Mouse (Mus musculus): Measurements from ENCODE around the gene Slc38a4. TPM values are rescaled to one million over a fixed set of nuclear protein-coding genes. Genes with fewer than 3 reads are reported as not detected.

The Slc38a4 gene
- total and polyA plus RNA-seq, 3 experiments, result under 0.01 TPM; not detected in 2

DNA sequence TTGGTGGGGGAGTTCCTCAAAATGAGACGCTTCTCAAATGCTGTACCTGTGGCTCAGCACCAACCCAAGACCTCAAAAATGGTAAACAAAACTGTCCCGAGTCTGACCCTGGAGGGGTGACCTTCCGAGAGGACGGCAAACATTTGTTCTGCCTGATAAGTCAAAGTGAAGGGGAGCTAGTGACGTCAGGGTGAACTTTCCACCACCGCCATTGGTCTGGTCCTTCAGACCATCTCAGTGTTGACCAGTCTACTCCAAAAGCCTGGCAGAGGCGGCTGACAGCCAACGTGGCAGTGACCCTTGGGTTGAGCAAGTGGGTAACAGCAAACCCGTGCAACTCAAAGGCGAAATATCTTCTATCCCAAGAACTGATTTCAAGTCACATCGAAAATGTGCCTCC lies 27.1 kb downstream of the Slc38a4 start:
- Histone ChIP-seq H3K36me3 (replicated peaks) (no peaks in the 10 kb centered on the region), H3K9me3 (replicated peaks) (peaks cover 57% of the 10 kb centered on the region), H3K27me3 (ENCODE audit: insufficient read depth, low read length) (no peaks in the 10 kb centered on the region), H3K4me3 (ENCODE audit: low read depth, low read length) (no peak overlapping the region), H3K4me1 (ENCODE audit: insufficient read depth, low read depth, low read length) (no peaks in the 10 kb centered on the region)
- no peak for TF ChIP-seq CTCF (IDR thresholded peaks at IDR 0.05; ENCODE audit: low read depth, low read length)
- TF ChIP-seq GATA2 (IDR thresholded peaks at IDR 0.05; ENCODE audit: borderline replicate concordance, low read depth, low read length), result no peak
- no peak for TF ChIP-seq POLR2AphosphoS5 (IDR thresholded peaks at IDR 0.05; ENCODE audit: insufficient replicate concordance, low read depth, low read length)
- TF ChIP-seq TAL1 (conservative IDR thresholded peaks at IDR 0.05; ENCODE audit: low read depth, low read length), result no peak
- TF ChIP-seq GATA1 (IDR thresholded peaks at IDR 0.05; ENCODE audit: borderline replicate concordance, low read length), result no peak
- no peak for ATAC-seq (ENCODE audit: extremely low read depth, insufficient number of reproducible peaks, low FRiP score, poor library complexity, severe bottlenecking)
- DNase-seq (ENCODE audit: low spot score), result no peak

- DNase-seq (ENCODE audit: low spot score) (no peak), ATAC-seq (ENCODE audit: extremely low read depth, insufficient number of reproducible peaks, low FRiP score, poor library complexity, severe bottlenecking) (no peak)
- H3K9me3 ChIP-seq (replicated peaks), result peaks cover 57% of the 10 kb centered on the region
- no peaks in the 10 kb centered on the region for H3K27me3 ChIP-seq (ENCODE audit: insufficient read depth, low read length)
- TF ChIP-seq POLR2AphosphoS5 (IDR thresholded peaks at IDR 0.05; ENCODE audit: insufficient replicate concordance, low read depth, low read length), result no peak
- no peak for TF ChIP-seq GATA2 (IDR thresholded peaks at IDR 0.05; ENCODE audit: borderline replicate concordance, low read depth, low read length)
- TF ChIP-seq GATA1 (IDR thresholded peaks at IDR 0.05; ENCODE audit: borderline replicate concordance, low read length), result no peak
- TF ChIP-seq TAL1 (conservative IDR thresholded peaks at IDR 0.05; ENCODE audit: low read depth, low read length), result no peak
- no peak for TF ChIP-seq CTCF (IDR thresholded peaks at IDR 0.05; ENCODE audit: low read depth, low read length)
- H3K4me3 ChIP-seq (ENCODE audit: low read depth, low read length), result no peak overlapping the region
- H3K4me1 ChIP-seq (ENCODE audit: insufficient read depth, low read depth, low read length), result no peaks in the 10 kb centered on the region
- H3K36me3 ChIP-seq (replicated peaks), result no peaks in the 10 kb centered on the region
These were observed 27.6 kb downstream of the Slc38a4 start for GRCm38 (mm10) chr15:97028046-97028634.

DNA sequence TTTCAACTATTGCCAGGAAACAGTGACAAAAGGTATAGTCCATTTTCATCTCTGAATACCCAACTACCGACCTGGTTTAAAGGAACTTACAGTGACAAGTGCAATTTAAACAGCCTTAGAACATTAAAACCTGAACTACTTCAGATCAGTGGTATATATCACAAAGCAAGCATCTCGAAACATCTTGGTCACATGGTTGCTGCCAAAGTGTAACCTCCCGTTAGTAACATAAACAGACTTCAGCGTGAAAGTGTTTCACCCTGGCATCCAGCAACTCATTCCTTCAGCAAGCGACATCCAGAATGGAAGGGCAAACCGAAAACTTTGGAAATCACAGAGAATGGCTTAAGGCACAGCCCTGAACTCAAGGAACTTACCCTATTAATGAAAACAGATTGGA lies 29.1 kb downstream of the Slc38a4 start:
- DNase-seq (ENCODE audit: low spot score), result no peak
- no peaks in the 10 kb centered on the region for H3K4me1 ChIP-seq (ENCODE audit: insufficient read depth, low read depth, low read length)

GRCm38 (mm10) chr15:97022764-97023163 lies 33.0 kb downstream of the Slc38a4 start:
- Histone ChIP-seq H3K9me3 (replicated peaks) (peaks cover 58% of the 10 kb centered on the region), H3K4me3 (ENCODE audit: low read depth, low read length) (no peak overlapping the region), H3K4me1 (ENCODE audit: insufficient read depth, low read depth, low read length) (no peaks in the 10 kb centered on the region), H3K27me3 (ENCODE audit: insufficient read depth, low read length) (no peaks in the 10 kb centered on the region), H3K36me3 (replicated peaks) (no peaks in the 10 kb centered on the region)
- ATAC-seq (ENCODE audit: extremely low read depth, insufficient number of reproducible peaks, low FRiP score, poor library complexity, severe bottlenecking), result no peak
- no peak for DNase-seq (ENCODE audit: low spot score)
- no peak for TF ChIP-seq GATA2 (IDR thresholded peaks at IDR 0.05; ENCODE audit: borderline replicate concordance, low read depth, low read length)
- TF ChIP-seq CTCF (IDR thresholded peaks at IDR 0.05; ENCODE audit: low read depth, low read length), result no peak
- TF ChIP-seq GATA1 (IDR thresholded peaks at IDR 0.05; ENCODE audit: borderline replicate concordance, low read length), result no peak
- TF ChIP-seq POLR2AphosphoS5 (IDR thresholded peaks at IDR 0.05; ENCODE audit: insufficient replicate concordance, low read depth, low read length), result no peak
- no peak for TF ChIP-seq TAL1 (conservative IDR thresholded peaks at IDR 0.05; ENCODE audit: low read depth, low read length)

More for the DNA sequence above, 29.1 kb downstream of the Slc38a4 start:
- ATAC-seq (ENCODE audit: extremely low read depth, insufficient number of reproducible peaks, low FRiP score, poor library complexity, severe bottlenecking), result no peak
- Histone ChIP-seq H3K9me3 (replicated peaks) (peaks cover 59% of the 10 kb centered on the region), H3K36me3 (replicated peaks) (no peaks in the 10 kb centered on the region), H3K27me3 (ENCODE audit: insufficient read depth, low read length) (no peaks in the 10 kb centered on the region), H3K4me3 (ENCODE audit: low read depth, low read length) (no peak overlapping the region)
- TF ChIP-seq GATA1 (IDR thresholded peaks at IDR 0.05; ENCODE audit: borderline replicate concordance, low read length) (no peak), POLR2AphosphoS5 (IDR thresholded peaks at IDR 0.05; ENCODE audit: insufficient replicate concordance, low read depth, low read length) (no peak), GATA2 (IDR thresholded peaks at IDR 0.05; ENCODE audit: borderline replicate concordance, low read depth, low read length) (no peak), TAL1 (conservative IDR thresholded peaks at IDR 0.05; ENCODE audit: low read depth, low read length) (no peak), CTCF (IDR thresholded peaks at IDR 0.05; ENCODE audit: low read depth, low read length) (no peak)

DNA sequence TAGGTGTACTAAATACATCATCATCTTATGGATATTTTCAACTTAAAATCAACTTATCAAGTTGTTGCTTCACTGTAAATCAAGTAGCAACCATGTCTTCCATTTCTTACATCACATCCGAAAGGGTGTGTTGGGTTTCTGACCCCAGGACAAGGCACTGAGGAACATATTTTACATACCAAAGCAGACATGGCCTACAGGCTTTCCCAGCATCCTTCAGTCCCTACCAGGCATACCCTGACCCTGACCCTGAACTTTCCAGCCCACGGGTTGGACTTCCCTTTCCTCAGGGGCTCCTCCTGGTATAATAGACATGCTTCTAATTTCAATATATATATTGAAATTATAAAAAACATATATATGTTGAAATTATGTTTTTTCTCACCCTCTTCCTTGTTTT lies 33.5 kb downstream of the Slc38a4 start:
- no peak for TF ChIP-seq TAL1 (conservative IDR thresholded peaks at IDR 0.05; ENCODE audit: low read depth, low read length)
- TF ChIP-seq GATA2 (IDR thresholded peaks at IDR 0.05; ENCODE audit: borderline replicate concordance, low read depth, low read length), result no peak
- no peak for TF ChIP-seq CTCF (IDR thresholded peaks at IDR 0.05; ENCODE audit: low read depth, low read length)
- TF ChIP-seq GATA1 (IDR thresholded peaks at IDR 0.05; ENCODE audit: borderline replicate concordance, low read length), result no peak
- TF ChIP-seq POLR2AphosphoS5 (IDR thresholded peaks at IDR 0.05; ENCODE audit: insufficient replicate concordance, low read depth, low read length), result no peak
- no peak for DNase-seq (ENCODE audit: low spot score)
- Histone ChIP-seq H3K36me3 (replicated peaks) (no peaks in the 10 kb centered on the region), H3K27me3 (ENCODE audit: insufficient read depth, low read length) (no peaks in the 10 kb centered on the region), H3K4me1 (ENCODE audit: insufficient read depth, low read depth, low read length) (no peaks in the 10 kb centered on the region), H3K4me3 (ENCODE audit: low read depth, low read length) (no peak overlapping the region), H3K9me3 (replicated peaks) (peaks cover 58% of the 10 kb centered on the region)
- no peak for ATAC-seq (ENCODE audit: extremely low read depth, insufficient number of reproducible peaks, low FRiP score, poor library complexity, severe bottlenecking)

DNA sequence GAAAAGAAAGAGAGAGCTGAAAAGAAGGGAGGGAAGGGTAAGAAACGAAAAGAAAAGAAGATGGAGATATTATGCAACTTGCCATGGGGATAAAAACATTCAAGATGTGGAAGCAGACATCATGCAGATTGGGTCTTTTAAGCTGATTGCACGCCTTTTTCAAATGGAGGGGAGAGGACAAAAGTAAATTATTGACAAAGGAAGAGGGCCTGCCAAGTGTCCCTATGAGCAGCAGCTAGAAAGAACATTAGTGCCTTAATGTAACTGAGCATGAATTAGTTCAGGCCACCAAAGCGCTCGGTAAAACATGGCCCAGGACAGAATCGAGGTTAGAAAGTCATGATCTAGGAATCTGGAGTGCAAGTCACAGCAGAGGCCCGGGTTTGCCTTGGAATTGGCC lies 35.5 kb downstream of the Slc38a4 start:
- no peak for ATAC-seq (ENCODE audit: extremely low read depth, insufficient number of reproducible peaks, low FRiP score, poor library complexity, severe bottlenecking)
- H3K36me3 ChIP-seq (replicated peaks), result no peaks in the 10 kb centered on the region
- DNase-seq (ENCODE audit: low spot score), result no peak
- H3K9me3 ChIP-seq (replicated peaks), result peaks cover 61% of the 10 kb centered on the region
- no peak overlapping the region for H3K4me3 ChIP-seq (ENCODE audit: low read depth, low read length)
- TF ChIP-seq GATA2 (IDR thresholded peaks at IDR 0.05; ENCODE audit: borderline replicate concordance, low read depth, low read length) (no peak), POLR2AphosphoS5 (IDR thresholded peaks at IDR 0.05; ENCODE audit: insufficient replicate concordance, low read depth, low read length) (no peak), CTCF (IDR thresholded peaks at IDR 0.05; ENCODE audit: low read depth, low read length) (no peak), TAL1 (conservative IDR thresholded peaks at IDR 0.05; ENCODE audit: low read depth, low read length) (no peak), GATA1 (IDR thresholded peaks at IDR 0.05; ENCODE audit: borderline replicate concordance, low read length) (no peak)
- H3K4me1 ChIP-seq (ENCODE audit: insufficient read depth, low read depth, low read length), result no peaks in the 10 kb centered on the region
- no peaks in the 10 kb centered on the region for H3K27me3 ChIP-seq (ENCODE audit: insufficient read depth, low read length)

Data from G1E (cell line).